Mouse (Mus musculus): ENCODE measurements at regions not wholly inside any gene's neighbourhood (a gene's known extent, or its start where the extent isn't known, plus 50 kb on each side); places are given as distances from the start of the nearest gene placed in this dataset.

DNA sequence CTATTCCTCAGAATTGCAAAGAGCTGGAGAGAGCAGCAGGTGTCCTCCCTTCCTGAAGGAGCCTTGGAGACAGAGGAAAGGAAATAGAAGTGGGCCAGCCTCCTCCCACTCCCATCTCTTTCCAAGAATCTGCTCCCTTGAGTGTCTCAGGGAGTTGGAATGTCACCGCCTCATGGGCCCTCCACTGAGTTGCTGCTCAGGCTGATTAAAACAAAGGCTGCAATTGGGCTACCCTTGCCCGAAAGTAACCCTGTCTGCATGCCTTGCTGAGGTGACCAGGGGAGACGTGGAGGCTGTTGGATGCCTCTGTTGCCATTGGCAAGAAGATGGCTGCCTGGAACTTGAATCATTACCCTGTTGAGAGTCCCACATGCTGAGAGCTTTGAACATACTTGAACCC, 59.7 kb upstream of the Abca1 start:
- DNase-seq (ENCODE audit: low read depth, low spot score): no peak

DNA sequence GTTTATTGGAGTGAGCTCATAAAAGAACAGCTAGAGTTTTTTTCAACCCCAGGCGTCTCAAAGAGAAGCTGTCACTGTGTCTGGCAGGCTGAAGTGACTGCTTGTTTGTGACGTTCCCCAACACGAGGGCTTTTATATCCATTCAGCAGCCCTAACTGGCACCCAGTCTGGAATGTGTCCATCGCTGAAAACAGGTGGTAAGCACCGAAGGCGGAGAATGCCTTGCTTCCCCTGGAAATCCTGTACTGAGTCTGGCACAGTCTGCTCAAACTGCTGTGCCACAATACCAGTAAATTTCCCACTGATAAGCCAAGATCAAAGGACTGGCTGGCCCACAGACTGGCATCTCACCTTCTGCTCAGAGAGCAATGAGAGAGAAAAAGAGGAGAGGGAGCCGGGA, 59.1 kb upstream of the Abca1 start:
- peak; percentile 41 for DNase-seq (ENCODE audit: low read depth, low spot score)

DNA sequence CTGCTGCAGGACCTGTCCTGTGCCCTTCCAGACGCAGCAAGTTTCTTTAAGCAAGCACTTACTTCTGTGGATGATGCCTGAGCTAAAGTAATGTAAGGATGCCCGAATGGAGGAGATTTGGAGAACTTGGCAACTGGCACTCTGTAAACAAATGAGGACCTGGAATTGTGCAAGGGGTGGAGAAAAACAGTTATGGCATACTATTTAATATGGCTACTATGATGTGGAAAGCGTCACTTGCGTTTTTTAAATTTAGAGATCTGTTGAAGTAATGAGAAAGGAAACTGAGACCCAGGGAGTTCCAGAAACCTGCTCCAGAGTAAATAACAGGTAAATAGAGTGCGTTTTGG, 58.6 kb upstream of the Abca1 start:
- no peak for DNase-seq (ENCODE audit: low read depth, low spot score)

DNA sequence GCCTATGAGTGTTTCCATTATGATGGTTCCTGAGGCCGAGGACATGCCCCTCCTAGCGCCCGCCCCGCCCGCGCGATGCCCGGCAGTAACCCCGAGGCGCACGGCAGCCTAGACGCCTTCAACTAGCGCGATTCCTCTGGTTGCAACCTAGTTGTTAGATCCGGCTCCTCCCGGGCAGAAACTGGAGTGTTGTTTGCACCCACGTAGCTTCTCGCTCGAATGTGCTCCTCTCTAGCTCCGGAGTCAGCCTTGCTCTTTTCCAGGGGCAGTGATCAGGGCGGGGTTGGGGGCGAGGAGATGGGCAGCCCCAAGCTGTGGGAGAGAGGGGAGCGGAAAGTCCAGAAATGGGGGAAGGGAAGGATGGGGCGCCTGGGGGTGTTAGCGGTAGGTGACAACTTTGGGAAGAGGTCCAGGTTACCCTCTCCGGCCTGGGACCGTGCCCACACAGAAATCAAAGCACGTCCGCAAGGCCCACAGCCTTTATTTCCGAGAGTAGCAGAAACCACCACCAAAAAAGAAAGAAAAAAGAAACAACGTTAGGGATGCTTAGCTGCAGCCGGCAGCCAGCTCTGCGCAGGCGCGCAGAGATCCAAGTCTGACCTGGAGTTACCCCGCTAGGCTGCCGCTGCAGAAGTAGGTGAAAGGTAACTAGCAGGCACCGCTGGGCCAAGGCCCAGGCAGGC, 58.1 kb upstream of the Abca1 start:
- peak; percentile 87 for DNase-seq (ENCODE audit: low read depth, low spot score)

DNA sequence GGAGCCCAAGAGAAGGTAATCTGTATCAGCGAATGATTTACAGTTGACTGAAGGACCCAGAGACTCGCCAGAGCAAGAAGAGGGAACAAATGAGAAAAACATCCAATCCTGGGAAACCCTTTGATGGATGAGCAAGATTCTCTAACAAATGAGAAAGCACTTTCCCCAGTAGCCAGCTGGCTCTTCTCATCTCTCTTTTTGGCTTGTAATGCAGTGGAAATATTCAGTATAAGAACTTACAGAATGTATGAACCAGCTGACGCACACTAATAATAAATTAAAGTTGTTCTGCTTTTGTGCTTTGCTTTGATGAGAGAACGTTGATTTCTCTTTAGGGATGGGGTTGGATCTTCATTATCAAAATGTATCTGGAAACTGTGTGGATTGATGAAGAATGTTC, 52.8 kb upstream of the Abca1 start:
- DNase-seq (ENCODE audit: low read depth, low spot score): no peak

DNA sequence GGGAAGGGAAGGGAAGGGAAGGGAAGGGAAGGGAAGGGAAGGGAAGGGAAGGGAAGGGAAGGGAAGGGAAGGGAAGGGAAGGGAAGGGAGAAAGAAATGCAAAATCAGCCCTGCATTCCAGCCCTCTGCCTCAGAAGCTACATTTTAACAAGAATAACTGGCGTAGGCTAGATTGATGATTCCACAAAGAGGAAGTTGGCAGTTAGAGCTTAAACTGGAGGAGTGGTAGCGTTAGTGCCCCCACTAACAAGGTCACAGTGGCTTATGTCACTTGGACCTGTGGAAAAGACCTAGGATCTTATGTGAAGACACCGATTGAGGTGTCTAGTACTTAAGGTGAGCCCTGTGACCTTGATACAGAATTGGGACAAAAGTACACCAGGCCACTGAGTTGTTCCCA, 51.0 kb upstream of the Abca1 start:
- DNase-seq (ENCODE audit: low read depth, low spot score): no peak
